Mouse (Mus musculus): ENCODE measurements around the gene Akt1. TPM values are rescaled to one million over a fixed set of nuclear protein-coding genes. Genes with fewer than 3 reads are reported as not detected.

Akt1 gene
- polyA plus RNA-seq, 1 experiment from 2014 or later, result 51.4 TPM

- H3K9me3 ChIP-seq (replicated peaks; ENCODE audit: control insufficient read depth, low read length), result no peaks in the 10 kb centered on the region
- no peaks in the 10 kb centered on the region for H3K27me3 ChIP-seq (ENCODE audit: control insufficient read depth, insufficient read depth, low read length)
- H3K4me1 ChIP-seq (ENCODE audit: control insufficient read depth, insufficient read depth, low read length), result peaks cover 93% of the 10 kb centered on the region
- 58% methylated on average over 5 of the region's 5 CpGs for WGBS
- H3K4me3 ChIP-seq (ENCODE audit: low read length), result no peak overlapping the region
- ATAC-seq (replicated peaks; ENCODE audit: extremely low read depth, insufficient read depth, low FRiP score), result no peak
- H3K27ac ChIP-seq (ENCODE audit: low read length), result peak overlapping the region; percentile 82
- no peak overlapping the region for H3K4me2 ChIP-seq (ENCODE audit: low read depth, low read length)
- peak overlapping the region; percentile 59 for H3K9ac ChIP-seq (ENCODE audit: low read length)
- H3K36me3 ChIP-seq (ENCODE audit: control insufficient read depth, insufficient read depth), result peaks cover 30% of the 10 kb centered on the region
Observed at GRCm38 (mm10) chr12:112664656-112665055, 10.0 kb downstream of the Akt1 start.

GRCm38 (mm10) chr12:112664124-112664523 is 10.6 kb downstream of the Akt1 start:
- Histone ChIP-seq H3K4me1 (ENCODE audit: control insufficient read depth, insufficient read depth, low read length) (peaks cover 90% of the 10 kb centered on the region), H3K4me2 (ENCODE audit: low read depth, low read length) (no peak overlapping the region), H3K4me3 (ENCODE audit: low read length) (no peak overlapping the region), H3K9ac (ENCODE audit: low read length) (peak overlapping the region; percentile 42), H3K27me3 (ENCODE audit: control insufficient read depth, insufficient read depth, low read length) (no peaks in the 10 kb centered on the region), H3K27ac (ENCODE audit: low read length) (peak overlapping the region; percentile 32), H3K9me3 (replicated peaks; ENCODE audit: control insufficient read depth, low read length) (no peaks in the 10 kb centered on the region), H3K36me3 (ENCODE audit: control insufficient read depth, insufficient read depth) (peaks cover 30% of the 10 kb centered on the region)
- ATAC-seq (replicated peaks; ENCODE audit: extremely low read depth, insufficient read depth, low FRiP score), result no peak
- WGBS, result 33% methylated on average over 2 of the region's 2 CpGs

GRCm38 (mm10) chr12:112663716-112664115 is 11.0 kb downstream of the Akt1 start:
- no peak overlapping the region for H3K4me3 ChIP-seq (ENCODE audit: low read length)
- 85% methylated on average over 12 of the region's 12 CpGs for WGBS
- H3K9me3 ChIP-seq (replicated peaks; ENCODE audit: control insufficient read depth, low read length), result no peaks in the 10 kb centered on the region
- peaks cover 30% of the 10 kb centered on the region for H3K36me3 ChIP-seq (ENCODE audit: control insufficient read depth, insufficient read depth)
- H3K27ac ChIP-seq (ENCODE audit: low read length), result peak overlapping the region; percentile 32
- no peak overlapping the region for H3K4me2 ChIP-seq (ENCODE audit: low read depth, low read length)
- no peaks in the 10 kb centered on the region for H3K27me3 ChIP-seq (ENCODE audit: control insufficient read depth, insufficient read depth, low read length)
- peaks cover 88% of the 10 kb centered on the region for H3K4me1 ChIP-seq (ENCODE audit: control insufficient read depth, insufficient read depth, low read length)
- peak overlapping the region; percentile 42 for H3K9ac ChIP-seq (ENCODE audit: low read length)
- ATAC-seq (replicated peaks; ENCODE audit: extremely low read depth, insufficient read depth, low FRiP score), result no peak

GRCm38 (mm10) chr12:112663303-112663702 is 11.4 kb downstream of the Akt1 start:
- WGBS, result 74% methylated on average over 11 of the region's 11 CpGs
- H3K36me3 ChIP-seq (ENCODE audit: control insufficient read depth, insufficient read depth), result peaks cover 30% of the 10 kb centered on the region

GRCm38 (mm10) chr12:112661851-112662250 is 12.8 kb downstream of the Akt1 start:
- Histone ChIP-seq H3K4me3 (ENCODE audit: low read length) (no peak overlapping the region), H3K36me3 (ENCODE audit: control insufficient read depth, insufficient read depth) (peaks cover 38% of the 10 kb centered on the region), H3K9me3 (replicated peaks; ENCODE audit: control insufficient read depth, low read length) (no peaks in the 10 kb centered on the region), H3K9ac (ENCODE audit: low read length) (peak overlapping the region; percentile 57), H3K27me3 (ENCODE audit: control insufficient read depth, insufficient read depth, low read length) (no peaks in the 10 kb centered on the region), H3K4me1 (ENCODE audit: control insufficient read depth, insufficient read depth, low read length) (peaks cover 72% of the 10 kb centered on the region), H3K4me2 (ENCODE audit: low read depth, low read length) (peak overlapping the region; percentile 45), H3K27ac (ENCODE audit: low read length) (peak overlapping the region; percentile 93)
- WGBS, result 55% methylated on average over 9 of the region's 9 CpGs
- ATAC-seq (replicated peaks; ENCODE audit: extremely low read depth, insufficient read depth, low FRiP score), result no peak

More at GRCm38 (mm10) chr12:112663303-112663702, 11.4 kb downstream of the Akt1 start:
- Histone ChIP-seq H3K9me3 (replicated peaks; ENCODE audit: control insufficient read depth, low read length) (no peaks in the 10 kb centered on the region), H3K27me3 (ENCODE audit: control insufficient read depth, insufficient read depth, low read length) (no peaks in the 10 kb centered on the region), H3K4me3 (ENCODE audit: low read length) (no peak overlapping the region), H3K4me2 (ENCODE audit: low read depth, low read length) (no peak overlapping the region), H3K27ac (ENCODE audit: low read length) (peak overlapping the region; percentile 32), H3K4me1 (ENCODE audit: control insufficient read depth, insufficient read depth, low read length) (peaks cover 86% of the 10 kb centered on the region), H3K9ac (ENCODE audit: low read length) (peak overlapping the region; percentile 2; the same call in 1 of the 2 replicates)
- ATAC-seq (replicated peaks; ENCODE audit: extremely low read depth, insufficient read depth, low FRiP score), result no peak

GRCm38 (mm10) chr12:112661327-112661605 is 13.4 kb downstream of the Akt1 start:
- no peak for ATAC-seq (replicated peaks; ENCODE audit: extremely low read depth, insufficient read depth, low FRiP score)
- peak overlapping the region; percentile 93 for H3K27ac ChIP-seq (ENCODE audit: low read length)
- no peaks in the 10 kb centered on the region for H3K9me3 ChIP-seq (replicated peaks; ENCODE audit: control insufficient read depth, low read length)
- H3K27me3 ChIP-seq (ENCODE audit: control insufficient read depth, insufficient read depth, low read length), result no peaks in the 10 kb centered on the region
- no peak overlapping the region for H3K4me3 ChIP-seq (ENCODE audit: low read length)
- peak overlapping the region; percentile 57 for H3K9ac ChIP-seq (ENCODE audit: low read length)
- 37% methylated on average over 3 of the region's 3 CpGs for WGBS
- H3K4me1 ChIP-seq (ENCODE audit: control insufficient read depth, insufficient read depth, low read length), result peaks cover 66% of the 10 kb centered on the region
- H3K4me2 ChIP-seq (ENCODE audit: low read depth, low read length), result peak overlapping the region; percentile 45
- peaks cover 44% of the 10 kb centered on the region for H3K36me3 ChIP-seq (ENCODE audit: control insufficient read depth, insufficient read depth)

- 24% methylated on average over 5 of the region's 5 CpGs for WGBS
- Histone ChIP-seq H3K4me3 (ENCODE audit: low read length) (no peak overlapping the region), H3K27ac (ENCODE audit: low read length) (peak overlapping the region; percentile 93), H3K9ac (ENCODE audit: low read length) (peak overlapping the region; percentile 63), H3K4me1 (ENCODE audit: control insufficient read depth, insufficient read depth, low read length) (peaks cover 61% of the 10 kb centered on the region), H3K27me3 (ENCODE audit: control insufficient read depth, insufficient read depth, low read length) (no peaks in the 10 kb centered on the region), H3K36me3 (ENCODE audit: control insufficient read depth, insufficient read depth) (peaks cover 48% of the 10 kb centered on the region), H3K9me3 (replicated peaks; ENCODE audit: control insufficient read depth, low read length) (no peaks in the 10 kb centered on the region), H3K4me2 (ENCODE audit: low read depth, low read length) (peak overlapping the region; percentile 45)
- peak; percentile 82 for ATAC-seq (replicated peaks; ENCODE audit: extremely low read depth, insufficient read depth, low FRiP score)
Observed at GRCm38 (mm10) chr12:112660576-112661326, 13.9 kb downstream of the Akt1 start.

GRCm38 (mm10) chr12:112659109-112659508 is 15.6 kb downstream of the Akt1 start:
- no peak for ATAC-seq (replicated peaks; ENCODE audit: extremely low read depth, insufficient read depth, low FRiP score)
- Histone ChIP-seq H3K9me3 (replicated peaks; ENCODE audit: control insufficient read depth, low read length) (no peaks in the 10 kb centered on the region), H3K36me3 (ENCODE audit: control insufficient read depth, insufficient read depth) (peaks cover 60% of the 10 kb centered on the region), H3K9ac (ENCODE audit: low read length) (no peak overlapping the region), H3K27ac (ENCODE audit: low read length) (no peak overlapping the region), H3K4me2 (ENCODE audit: low read depth, low read length) (no peak overlapping the region), H3K4me3 (ENCODE audit: low read length) (no peak overlapping the region), H3K27me3 (ENCODE audit: control insufficient read depth, insufficient read depth, low read length) (no peaks in the 10 kb centered on the region), H3K4me1 (ENCODE audit: control insufficient read depth, insufficient read depth, low read length) (peaks cover 54% of the 10 kb centered on the region)
- 84% methylated on average over 6 of the region's 6 CpGs for WGBS

GRCm38 (mm10) chr12:112658619-112659018 is 16.1 kb downstream of the Akt1 start:
- Histone ChIP-seq H3K27ac (ENCODE audit: low read length) (peak overlapping the region; percentile 29; the same call in 1 of the 2 replicates), H3K4me1 (ENCODE audit: control insufficient read depth, insufficient read depth, low read length) (peaks cover 54% of the 10 kb centered on the region), H3K4me2 (ENCODE audit: low read depth, low read length) (no peak overlapping the region), H3K9me3 (replicated peaks; ENCODE audit: control insufficient read depth, low read length) (no peaks in the 10 kb centered on the region), H3K36me3 (ENCODE audit: control insufficient read depth, insufficient read depth) (peaks cover 64% of the 10 kb centered on the region), H3K27me3 (ENCODE audit: control insufficient read depth, insufficient read depth, low read length) (no peaks in the 10 kb centered on the region), H3K4me3 (ENCODE audit: low read length) (no peak overlapping the region), H3K9ac (ENCODE audit: low read length) (no peak overlapping the region)
- WGBS, result 73% methylated on average over 7 of the region's 7 CpGs
- no peak for ATAC-seq (replicated peaks; ENCODE audit: extremely low read depth, insufficient read depth, low FRiP score)
